Mouse (Mus musculus) midbrain, embryonic 13.5 days (tissue): Measurements from ENCODE around the gene Htra1. TPM values are rescaled to one million over a fixed set of nuclear protein-coding genes. Genes with fewer than 3 reads are reported as not detected.

Experiments
- ATAC-seq: fragments of 200-750 bp; cut with Nextera tagmentation; 2 replicates; pipeline ENCODE4 v1.8.0; 2017; ENCODE audit warnings: mild to moderate bottlenecking, moderate TSS enrichment, moderate library complexity
- H3K27ac ChIP-seq: fragments of 300-500 bp; sonication (generic); 2 replicates; pipeline ENCODE4 v1.5.1; 2015; ENCODE audit warnings: inconsistent platforms, mild to moderate bottlenecking, moderate library complexity
- H3K27me3 ChIP-seq: fragments of 300-500 bp; sonication (generic); 2 replicates; pipeline ENCODE4 v1.6.1; 2015; ENCODE audit warnings: mild to moderate bottlenecking, inconsistent platforms
- H3K36me3 ChIP-seq: fragments of 300-500 bp; sonication (generic); 2 replicates; pipeline ENCODE4 v1.6.1; 2015; ENCODE audit warnings: mild to moderate bottlenecking, inconsistent platforms
- H3K4me1 ChIP-seq: fragments of 300-500 bp; sonication (generic); replicated peaks from 2 replicates; pipeline ENCODE4 v1.6.1; 2015; ENCODE audit warnings: inconsistent platforms
- H3K4me2 ChIP-seq: fragments of 300-500 bp; sonication (generic); replicated peaks from 2 replicates; pipeline ENCODE4 v1.6.1; 2015; ENCODE audit warnings: moderate library complexity, mild to moderate bottlenecking, inconsistent platforms
- H3K4me3 ChIP-seq: fragments of 300-500 bp; sonication (generic); replicated peaks from 2 replicates; pipeline ENCODE4 v1.5.1; 2015; ENCODE audit warnings: mild to moderate bottlenecking, inconsistent platforms
- H3K9ac ChIP-seq: fragments of 300-500 bp; sonication (generic); replicated peaks from 2 replicates; pipeline ENCODE4 v1.6.1; 2015; ENCODE audit warnings: mild to moderate bottlenecking, inconsistent platforms
- H3K9me3 ChIP-seq: fragments of 300-500 bp; sonication (generic); 2 replicates; pipeline ENCODE4 v1.6.1; 2016; ENCODE audit warnings: mild to moderate bottlenecking, inconsistent platforms
- WGBS: fragments of 180-500 bp; shearing (Covaris S2); methylation state at CpG from one replicate; pipeline ENCODE4 v1.1.7; 2015; 5-methylcytosine and 5-hydroxymethylcytosine counted together
- polyA plus RNA-seq: library from polyadenylated mRNA; unstranded; fragments of >200 nt; fragmentation: Nextera tagmentation; extraction: Ambion mirVana; gene quantifications from 2 replicates; pipeline ENCODE4 v1.2.1, GENCODE M21; 2015

Gene Htra1
- polyA plus RNA-seq, 1 experiment from 2014 or later = 6.2 TPM

DNA sequence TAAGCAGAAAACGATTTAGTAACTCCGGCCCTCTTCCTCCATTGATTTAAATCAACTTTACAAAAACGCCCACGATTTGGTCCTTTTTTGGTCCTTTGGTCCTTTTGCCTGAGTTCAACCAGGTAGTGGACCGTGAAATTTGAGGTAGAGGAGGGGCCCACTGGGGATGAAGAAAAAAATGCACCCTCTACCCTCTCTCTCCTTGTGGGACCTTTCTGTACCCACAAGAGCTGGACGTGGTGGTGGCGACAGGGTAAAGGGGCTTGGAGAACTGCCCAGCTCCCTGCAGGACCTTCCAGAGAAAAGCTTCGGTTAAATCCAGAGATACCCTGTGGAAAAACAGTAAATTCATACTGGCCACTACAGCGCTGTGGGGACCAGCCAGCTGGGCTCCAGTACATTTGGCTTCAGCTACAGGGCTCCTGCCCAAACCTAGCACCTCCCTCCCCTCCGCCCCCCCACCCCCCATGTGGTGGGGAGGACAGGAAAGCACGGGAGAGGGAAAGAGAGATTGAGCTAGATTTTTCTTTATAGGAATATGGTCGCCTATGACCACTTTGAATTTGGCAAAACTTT is 1.4 kb downstream of the Htra1 start:
- Histone ChIP-seq H3K27me3 (peaks cover 76% of the 10 kb centered on the region), H3K9me3 (no peaks in the 10 kb centered on the region), H3K4me2 (peak overlapping the region; percentile 68; the same call in 1 of the 2 replicates), H3K4me1 (peaks cover 18% of the 10 kb centered on the region), H3K36me3 (no peaks in the 10 kb centered on the region), H3K9ac (no peak overlapping the region), H3K4me3 (no peak overlapping the region; the same call in 1 of the 2 replicates), H3K27ac (no peak overlapping the region)
- WGBS = 35% methylated on average over 12 of the region's 12 CpGs
- ATAC-seq = no peak

DNA sequence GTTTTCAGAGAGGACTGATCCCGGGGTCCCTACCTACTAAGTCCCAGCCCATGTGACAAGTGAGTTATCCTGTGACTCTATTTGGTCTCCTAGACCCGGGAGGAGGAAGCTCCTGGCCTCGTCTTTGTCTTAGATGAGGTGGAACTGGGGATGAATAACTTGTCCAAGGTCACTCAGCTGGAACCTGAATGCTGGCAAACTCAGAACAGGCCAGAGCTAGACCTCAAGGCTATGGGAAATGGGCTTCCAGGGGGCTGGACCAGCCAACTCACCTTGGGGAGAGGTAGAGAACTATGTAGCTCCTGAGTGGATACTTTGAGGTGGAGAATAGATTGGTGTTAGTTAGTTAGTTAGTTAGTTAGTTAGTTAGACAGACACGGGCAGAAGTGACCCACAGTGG is 2.1 kb downstream of the Htra1 start:
- Histone ChIP-seq H3K9ac (no peak overlapping the region), H3K27me3 (peaks cover 69% of the 10 kb centered on the region), H3K4me3 (no peak overlapping the region), H3K36me3 (no peaks in the 10 kb centered on the region), H3K9me3 (no peaks in the 10 kb centered on the region), H3K27ac (no peak overlapping the region), H3K4me1 (peaks cover 18% of the 10 kb centered on the region), H3K4me2 (no peak overlapping the region)
- no peak for ATAC-seq
- 58% methylated on average over 4 of the region's 4 CpGs for WGBS

DNA sequence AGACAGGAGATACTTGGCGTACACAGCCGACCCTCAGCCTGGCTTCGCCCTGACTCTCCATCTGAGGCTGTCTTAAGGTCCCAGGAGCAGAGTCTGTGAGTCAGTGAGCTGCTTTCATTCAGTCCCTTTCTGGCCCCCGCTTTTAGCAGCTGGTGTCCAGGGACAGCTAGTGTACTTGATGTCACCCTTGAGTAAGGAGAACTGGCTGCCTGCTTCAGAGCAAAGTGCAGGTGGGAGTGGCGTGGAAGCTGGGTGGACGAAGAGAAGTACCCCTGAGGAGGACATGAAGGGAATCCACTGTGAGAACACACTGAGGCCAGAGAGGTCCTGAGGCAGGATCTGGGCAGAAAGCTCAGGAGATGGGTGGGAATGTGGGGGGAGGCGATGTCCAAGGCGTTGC is 3.0 kb downstream of the Htra1 start:
- no peak overlapping the region for H3K4me3 ChIP-seq
- no peak for ATAC-seq
- no peaks in the 10 kb centered on the region for H3K9me3 ChIP-seq
- peaks cover 60% of the 10 kb centered on the region for H3K27me3 ChIP-seq
- H3K4me1 ChIP-seq = peaks cover 18% of the 10 kb centered on the region
- H3K4me2 ChIP-seq = no peak overlapping the region
- no peak overlapping the region for H3K27ac ChIP-seq
- no peak overlapping the region for H3K9ac ChIP-seq
- no peaks in the 10 kb centered on the region for H3K36me3 ChIP-seq
- WGBS = 91% methylated on average over 8 of the region's 8 CpGs

DNA sequence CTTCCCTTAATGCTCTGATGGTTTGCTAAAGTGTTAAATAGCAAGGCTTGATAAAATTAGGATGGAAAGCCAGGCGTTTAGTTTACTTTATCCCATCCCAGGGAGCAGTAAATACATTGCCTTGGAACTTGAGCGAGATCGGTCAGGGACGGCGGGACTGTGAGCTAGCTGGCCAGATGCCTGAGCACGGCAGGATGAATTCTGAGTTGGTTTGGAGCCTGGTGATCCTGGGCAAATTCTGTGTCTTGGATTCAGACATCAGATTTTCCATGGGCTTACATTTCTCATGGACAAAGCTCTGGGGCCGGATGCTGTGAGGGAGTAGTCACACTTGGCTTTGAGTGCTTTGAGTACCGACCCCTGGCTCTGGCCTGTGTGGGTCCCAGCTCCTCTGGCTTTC is 4.8 kb downstream of the Htra1 start:
- Histone ChIP-seq H3K9ac (no peak overlapping the region), H3K4me3 (no peak overlapping the region), H3K4me1 (peaks cover 13% of the 10 kb centered on the region), H3K36me3 (no peaks in the 10 kb centered on the region), H3K27ac (no peak overlapping the region), H3K27me3 (peaks cover 42% of the 10 kb centered on the region), H3K4me2 (no peak overlapping the region), H3K9me3 (no peaks in the 10 kb centered on the region)
- 87% methylated on average over 8 of the region's 8 CpGs for WGBS
- ATAC-seq = no peak

DNA sequence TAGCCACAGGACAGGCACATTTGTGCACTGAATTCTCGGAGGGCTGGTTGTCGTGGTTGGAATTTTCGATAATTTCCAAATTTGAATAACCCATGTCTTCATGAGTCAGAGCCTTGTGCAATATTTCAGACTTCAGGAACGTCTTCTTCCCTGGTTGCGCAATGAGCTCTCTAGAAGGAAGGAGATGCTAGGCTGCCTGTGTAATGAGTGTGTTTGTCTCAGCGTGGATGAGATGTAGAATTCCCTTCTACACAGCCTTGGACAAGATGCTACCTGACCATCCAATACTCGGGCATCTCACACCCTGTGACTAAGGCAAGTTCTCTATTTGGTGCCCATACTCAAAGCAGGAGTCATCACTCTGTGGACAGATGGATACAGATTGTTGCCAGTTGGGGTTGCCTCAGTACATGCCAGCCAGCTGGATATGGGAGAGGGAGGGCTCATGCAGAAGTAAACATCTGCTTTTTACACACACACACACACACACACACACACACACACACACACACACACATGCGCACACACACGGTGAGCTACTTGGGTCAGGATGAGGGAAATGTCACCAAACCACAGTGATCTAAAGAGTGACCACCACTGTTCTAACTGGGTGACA is 7.5 kb downstream of the Htra1 start:
- H3K9ac ChIP-seq = no peak overlapping the region
- no peak overlapping the region for H3K4me2 ChIP-seq
- H3K27ac ChIP-seq = no peak overlapping the region
- H3K4me1 ChIP-seq = no peaks in the 10 kb centered on the region
- 90% methylated on average over 9 of the region's 9 CpGs for WGBS
- H3K27me3 ChIP-seq = peaks cover 15% of the 10 kb centered on the region
- H3K4me3 ChIP-seq = no peak overlapping the region
- no peak for ATAC-seq
- H3K9me3 ChIP-seq = no peaks in the 10 kb centered on the region
- H3K36me3 ChIP-seq = no peaks in the 10 kb centered on the region

DNA sequence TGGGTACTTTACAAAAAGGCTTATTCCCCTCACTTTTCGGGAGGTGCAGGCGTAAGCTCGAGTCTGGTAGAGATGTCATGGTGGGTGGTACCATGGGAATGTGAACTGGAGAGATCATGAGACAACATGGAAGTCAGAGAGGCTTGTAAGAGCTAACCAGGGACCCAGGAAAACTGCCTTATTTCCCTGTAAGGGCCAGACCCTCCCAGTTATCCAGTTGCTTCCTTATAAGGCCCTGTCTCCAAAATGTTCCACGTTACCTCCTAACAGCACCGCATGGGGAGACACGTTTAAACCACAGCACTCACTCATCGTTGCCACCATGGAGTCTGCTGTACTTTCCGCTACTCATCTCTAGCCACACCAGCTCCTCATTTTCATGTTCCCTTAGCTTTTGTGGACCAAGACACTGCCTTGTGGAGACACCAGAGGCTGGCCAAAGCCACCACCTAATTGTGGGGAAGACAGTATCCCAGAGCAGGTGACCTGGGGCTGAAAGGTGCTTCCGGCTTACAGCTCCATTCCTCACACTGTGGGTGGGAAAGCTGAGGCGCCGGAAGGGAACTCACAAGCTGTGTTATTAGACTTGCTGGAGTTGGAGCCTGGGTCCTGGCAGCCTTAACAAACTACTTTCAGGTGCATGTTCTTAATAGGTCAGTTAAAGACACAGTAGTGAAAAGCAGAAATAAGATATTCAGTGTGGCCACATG is 9.0 kb downstream of the Htra1 start:
- ATAC-seq = no peak
- Histone ChIP-seq H3K27me3 (0 out of 2 replicates have a peak, but pooled peaks cover 1% of the 10 kb centered on the region), H3K4me2 (no peak overlapping the region), H3K4me3 (no peak overlapping the region), H3K36me3 (no peaks in the 10 kb centered on the region), H3K9me3 (no peaks in the 10 kb centered on the region), H3K27ac (no peak overlapping the region), H3K4me1 (no peaks in the 10 kb centered on the region), H3K9ac (no peak overlapping the region)
- WGBS = 92% methylated on average over 11 of the region's 11 CpGs

DNA sequence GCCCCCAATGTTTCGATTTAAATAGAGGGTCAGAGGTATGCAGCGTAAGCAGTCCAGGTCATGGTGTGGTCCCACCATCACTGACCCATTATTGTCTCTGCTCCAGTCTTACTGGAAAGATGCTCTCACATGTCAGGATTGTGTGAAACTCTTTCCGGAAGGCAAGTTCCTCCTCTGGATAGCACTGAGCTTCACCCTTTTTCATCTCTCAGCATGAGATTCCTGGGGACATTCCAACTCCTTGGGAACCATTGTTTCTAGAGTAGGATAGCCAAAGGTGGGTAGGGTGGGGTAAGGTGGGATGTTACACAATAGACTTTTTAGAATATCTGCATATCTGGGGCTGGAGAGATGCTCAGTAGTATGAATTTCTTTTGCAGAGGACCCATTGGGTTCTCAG is 9.8 kb downstream of the Htra1 start:
- Histone ChIP-seq H3K4me1 (no peaks in the 10 kb centered on the region), H3K9me3 (no peaks in the 10 kb centered on the region), H3K36me3 (no peaks in the 10 kb centered on the region), H3K4me2 (no peak overlapping the region), H3K9ac (no peak overlapping the region), H3K27ac (no peak overlapping the region), H3K4me3 (no peak overlapping the region), H3K27me3 (no peaks in the 10 kb centered on the region)
- no peak for ATAC-seq
- WGBS = 91% methylated on average over 3 of the region's 3 CpGs

DNA sequence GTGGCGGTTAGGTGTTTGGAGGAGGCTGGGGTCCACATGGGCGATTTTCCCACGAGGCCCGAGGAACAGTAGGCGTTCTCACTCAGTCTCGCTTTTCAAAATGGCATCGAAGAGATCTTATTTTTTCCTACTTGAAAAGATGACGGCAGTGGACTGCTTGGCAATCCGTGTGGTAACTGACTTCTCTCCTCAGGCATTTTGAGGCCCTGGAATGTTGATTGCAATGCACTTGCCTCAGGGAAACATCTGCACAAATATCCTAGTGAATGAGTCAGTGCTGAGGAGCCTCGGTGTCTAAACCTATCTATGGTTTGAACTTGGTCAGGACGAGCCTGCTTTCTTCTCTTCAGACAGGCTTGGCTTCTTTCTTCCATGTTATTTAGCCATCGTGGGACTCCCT is 10.4 kb downstream of the Htra1 start:
- Histone ChIP-seq H3K9me3 (no peaks in the 10 kb centered on the region), H3K9ac (no peak overlapping the region), H3K27me3 (no peaks in the 10 kb centered on the region), H3K27ac (no peak overlapping the region), H3K36me3 (no peaks in the 10 kb centered on the region), H3K4me3 (no peak overlapping the region), H3K4me1 (no peaks in the 10 kb centered on the region), H3K4me2 (no peak overlapping the region)
- ATAC-seq = no peak
- 92% methylated on average over 12 of the region's 12 CpGs for WGBS

DNA sequence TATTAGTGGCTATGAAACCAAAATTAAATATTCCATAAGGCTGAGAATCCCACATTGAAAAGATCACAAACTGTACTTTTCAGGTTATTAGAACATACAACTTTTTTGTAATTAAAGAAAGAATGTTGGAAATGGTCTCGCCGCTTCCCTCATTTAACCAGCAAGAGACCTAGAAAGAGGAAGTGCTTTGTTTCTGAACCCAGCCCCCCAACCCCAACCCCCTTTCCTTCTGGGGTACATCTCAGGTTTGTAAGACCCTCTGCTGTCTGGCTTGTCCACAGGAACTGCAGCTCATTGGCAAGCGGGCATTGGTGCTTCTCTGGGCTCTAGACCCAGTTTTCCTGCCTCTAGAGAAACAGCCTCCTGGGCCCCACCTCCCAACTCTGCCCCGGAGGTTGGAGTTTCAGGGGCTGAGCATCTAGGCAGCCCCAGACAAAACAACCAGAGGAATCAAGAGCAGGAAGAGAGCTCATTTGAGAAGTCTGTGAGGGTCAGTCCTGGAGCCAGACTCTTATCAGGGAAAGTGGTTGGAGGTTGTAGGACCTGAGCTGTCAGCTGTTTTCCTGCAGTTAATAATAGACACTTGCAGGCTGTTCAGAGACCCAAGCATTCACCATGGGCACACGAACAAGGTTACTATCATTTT is 12.8 kb downstream of the Htra1 start:
- 70% methylated on average over 5 of the region's 5 CpGs for WGBS
- no peaks in the 10 kb centered on the region for H3K36me3 ChIP-seq
- H3K9ac ChIP-seq = no peak overlapping the region
- ATAC-seq = no peak
- no peaks in the 10 kb centered on the region for H3K27me3 ChIP-seq
- no peaks in the 10 kb centered on the region for H3K4me1 ChIP-seq
- H3K4me3 ChIP-seq = no peak overlapping the region
- H3K4me2 ChIP-seq = no peak overlapping the region
- no peaks in the 10 kb centered on the region for H3K9me3 ChIP-seq
- H3K27ac ChIP-seq = no peak overlapping the region

DNA sequence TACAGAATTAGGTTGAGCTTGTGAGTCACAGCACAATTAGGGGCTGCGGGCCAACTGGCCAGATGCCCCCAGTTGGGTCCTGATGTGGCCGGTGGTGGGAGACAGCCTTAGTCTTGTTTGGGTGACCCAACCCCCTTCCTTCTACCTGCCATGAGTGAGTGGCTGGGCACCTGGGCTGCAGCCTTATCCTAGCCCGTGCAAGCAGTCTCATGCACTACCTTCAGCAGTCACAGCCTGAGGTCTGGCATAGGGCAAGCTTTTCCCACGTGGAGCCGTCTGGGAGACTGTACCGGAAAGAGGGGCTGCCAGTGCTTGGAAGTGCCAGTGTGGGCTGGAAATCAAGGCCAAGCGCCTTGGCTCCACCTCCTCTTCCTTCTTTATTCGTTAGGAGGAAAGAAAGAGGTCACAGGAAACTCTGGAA is 13.4 kb downstream of the Htra1 start:
- Histone ChIP-seq H3K9me3 (no peaks in the 10 kb centered on the region), H3K36me3 (no peaks in the 10 kb centered on the region), H3K9ac (no peak overlapping the region), H3K4me3 (no peak overlapping the region), H3K27ac (no peak overlapping the region), H3K27me3 (no peaks in the 10 kb centered on the region), H3K4me1 (no peaks in the 10 kb centered on the region), H3K4me2 (no peak overlapping the region)
- ATAC-seq = no peak
- WGBS = 54% methylated on average over 8 of the region's 8 CpGs

DNA sequence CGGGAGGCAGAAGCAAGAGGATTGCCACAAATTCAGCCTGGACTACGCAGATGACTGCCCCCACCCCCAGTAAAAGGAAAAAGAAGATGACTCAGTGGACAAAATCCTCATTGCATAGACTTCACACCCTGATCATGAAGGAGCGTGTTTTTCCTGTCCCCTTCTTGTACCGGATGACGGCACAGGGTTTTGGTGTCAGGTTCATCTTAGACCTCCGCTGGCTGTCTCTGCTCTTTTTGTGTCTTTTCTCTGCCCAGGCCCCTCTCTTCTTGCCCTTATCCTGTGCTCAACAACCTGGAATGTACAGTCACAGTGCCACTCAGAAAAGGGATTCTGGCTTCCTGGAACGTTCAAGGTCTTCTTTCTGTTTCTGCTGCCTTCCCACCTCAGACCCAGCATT is 14.6 kb downstream of the Htra1 start:
- H3K9ac ChIP-seq = no peak overlapping the region
- H3K27me3 ChIP-seq = no peaks in the 10 kb centered on the region
- no peak for ATAC-seq
- H3K27ac ChIP-seq = no peak overlapping the region
- no peaks in the 10 kb centered on the region for H3K36me3 ChIP-seq
- H3K4me2 ChIP-seq = no peak overlapping the region
- WGBS = 88% methylated on average over 7 of the region's 7 CpGs
- H3K4me3 ChIP-seq = no peak overlapping the region
- no peaks in the 10 kb centered on the region for H3K9me3 ChIP-seq
- H3K4me1 ChIP-seq = no peaks in the 10 kb centered on the region

DNA sequence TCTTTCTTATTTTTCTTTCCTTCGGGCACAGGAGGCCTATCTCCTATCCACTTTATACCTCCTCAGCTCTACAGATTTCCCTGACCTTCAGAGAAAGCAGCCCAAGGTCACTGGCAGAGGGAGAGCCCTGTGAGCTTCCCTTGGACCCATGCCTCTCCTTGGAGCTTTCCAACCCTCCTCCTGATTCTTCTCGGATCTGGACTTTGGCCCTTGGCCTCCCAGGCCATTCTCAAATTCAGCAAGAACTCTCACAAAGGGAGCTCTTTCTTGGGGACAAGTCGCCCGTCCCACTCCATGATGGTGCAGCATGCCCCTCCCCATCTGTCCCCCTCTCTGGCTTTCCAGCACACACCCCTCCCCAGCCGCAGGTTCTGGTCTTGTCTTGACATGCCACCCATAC is 15.1 kb downstream of the Htra1 start:
- H3K9me3 ChIP-seq = no peaks in the 10 kb centered on the region
- WGBS = 92% methylated on average over 5 of the region's 5 CpGs
- no peaks in the 10 kb centered on the region for H3K4me1 ChIP-seq
- no peaks in the 10 kb centered on the region for H3K27me3 ChIP-seq
- H3K4me3 ChIP-seq = no peak overlapping the region
- no peak overlapping the region for H3K9ac ChIP-seq
- H3K36me3 ChIP-seq = no peaks in the 10 kb centered on the region
- H3K4me2 ChIP-seq = no peak overlapping the region
- ATAC-seq = no peak
- no peak overlapping the region for H3K27ac ChIP-seq
